21 mouse cellular contexts compared by ENCODE assay signal in genomic region chr19:30833045-30833651, GRCm38 (mm10).
DNase-seq lines count a peak whose midpoint lies in the region; ATAC-seq and TF ChIP-seq lines count a peak whose summit lies in the region.
"Had no signal": no experiment of that assay in that cellular context is flagged by ENCODE, and none has a peak within 500 bp of the region (broad histone marks: within the 10 kb centered on the region; RNA-seq: fewer than 3 reads in every experiment).

No protein-coding gene starts in this region.

- no peaks in the 10 kb centered on the region for H3K27me3 ChIP-seq in midbrain, embryonic 14.5 days (ENCODE audit: control insufficient read depth, insufficient read depth, low read length)
- H3K27me3 ChIP-seq: hindbrain, embryonic 12.5 days had no signal

- no peak overlapping the region for H3K4me2 ChIP-seq in midbrain, embryonic 14.5 days (ENCODE audit: low read length)
- H3K4me2 ChIP-seq: hindbrain, embryonic 12.5 days had no signal

- no peak overlapping the region for H3K27ac ChIP-seq in midbrain, embryonic 14.5 days (replicated peaks; ENCODE audit: low read depth, low read length)
- H3K27ac ChIP-seq: embryonic facial prominence, embryonic 10.5 days; hindbrain, embryonic 12.5 days had no signal

- no peak for TF ChIP-seq CTCF in brain, embryonic 14.5 days (IDR thresholded peaks at IDR 0.05; ENCODE audit: borderline replicate concordance, extremely low read depth, insufficient read depth, insufficient read length)

- H3K9ac ChIP-seq in midbrain, embryonic 14.5 days (replicated peaks; ENCODE audit: low read length) = no peak overlapping the region
- H3K9ac ChIP-seq: hindbrain, embryonic 12.5 days had no signal

- DNase-seq in frontal cortex, adult 2 months (ENCODE audit: extremely low spot score in 1 of 2, low spot score in 1 of 2) = no peak
- DNase-seq in brain, embryonic 14.5 days (ENCODE audit: low read depth) = peak; percentile 62
- peak; percentile 20 for DNase-seq in midbrain, embryonic 14.5 days
- DNase-seq in yolk sac, embryonic 10.5 days (ENCODE audit: low spot score) = no peak
- no peak for DNase-seq in left cerebral cortex, adult 8-10 months (ENCODE audit: low spot score in 2 of 2)
- DNase-seq: adrenal gland, adult 8-10 months; adrenal gland, postnatal 36 days; cerebellum, adult 11-12 months; cerebellum, adult 9-10 months; cerebellum, postnatal 36 days; gastrocnemius, postnatal 14 days; heart, postnatal 10 days; heart, postnatal 4 days had no signal

- TF ChIP-seq POLR2A in brain, embryonic 14.5 days (IDR thresholded peaks at IDR 0.05; ENCODE audit: borderline replicate concordance, extremely low read depth, insufficient read depth, insufficient read length, poor library complexity, severe bottlenecking) = no peak

- no peaks in the 10 kb centered on the region for H3K36me3 ChIP-seq in midbrain, embryonic 14.5 days (ENCODE audit: control insufficient read depth, insufficient read depth, low read length)
- H3K36me3 ChIP-seq: embryonic facial prominence, embryonic 10.5 days; G1E; hindbrain, embryonic 12.5 days had no signal

- ATAC-seq in frontal cortex, adult (ENCODE audit: low TSS enrichment) = peak; percentile 55
- peak; percentile 37; the same call in 1 of the 2 replicates for ATAC-seq in midbrain, embryonic 14.5 days (ENCODE audit: low FRiP score, low TSS enrichment)
- ATAC-seq: CD4-positive, CD25-positive, alpha-beta regulatory T cell, adult 4 months; hindbrain, embryonic 16.5 days; inflammation-experienced regulatory T-cells, adult 6 months; intestine, postnatal 0 days had no signal

- no peaks in the 10 kb centered on the region for H3K4me1 ChIP-seq in midbrain, embryonic 14.5 days (ENCODE audit: control insufficient read depth, insufficient read depth, low read length)
- H3K4me1 ChIP-seq: hindbrain, embryonic 12.5 days had no signal

- H3K9me3 ChIP-seq in midbrain, embryonic 14.5 days (ENCODE audit: control insufficient read depth, low read length) = no peaks in the 10 kb centered on the region
- H3K9me3 ChIP-seq: embryonic facial prominence, embryonic 10.5 days; G1E; hindbrain, embryonic 12.5 days had no signal

- H3K4me3 ChIP-seq in midbrain, embryonic 14.5 days (replicated peaks; ENCODE audit: low read depth, low read length) = no peak overlapping the region
- H3K4me3 ChIP-seq: embryonic facial prominence, embryonic 10.5 days; hindbrain, embryonic 12.5 days had no signal

- WGBS in midbrain, embryonic 14.5 days = 18% methylated on average over 1 of the region's 1 CpGs

Comparison
In these comparisons a context has a peak if more than half of its experiments do, and no peak if none do; other contexts are left out.
1. DNase-seq: peak in brain, embryonic 14.5 days (single experiment) and midbrain, embryonic 14.5 days (single experiment); none in frontal cortex, adult 2 months (0 of 2), yolk sac, embryonic 10.5 days (single experiment) and left cerebral cortex, adult 8-10 months (0 of 2).